Mouse (Mus musculus) intestine, embryonic 15.5 days (tissue): ENCODE measurements around the gene Rhbdl2. TPM values are rescaled to one million over a fixed set of nuclear protein-coding genes. Genes with fewer than 3 reads are reported as not detected.

Source experiments
- ATAC-seq: fragments of 200-750 bp; cut with Nextera tagmentation; 2 replicates; pipeline ENCODE4 v1.8.0; 2017; ENCODE audit warnings: moderate TSS enrichment, moderate library complexity
- H3K27ac ChIP-seq: fragments of 300-500 bp; sonication (generic); 2 replicates; pipeline ENCODE4 v1.5.1; 2015; ENCODE audit warnings: mild to moderate bottlenecking, inconsistent platforms
- H3K27me3 ChIP-seq: fragments of 300-500 bp; sonication (generic); replicated peaks from 2 replicates; pipeline ENCODE4 v1.6.1; 2015; ENCODE audit warnings: inconsistent platforms
- H3K36me3 ChIP-seq: fragments of 300-500 bp; sonication (generic); 2 replicates; pipeline ENCODE4 v1.6.1; 2015; ENCODE audit warnings: inconsistent platforms
- H3K4me1 ChIP-seq: fragments of 300-500 bp; sonication (generic); replicated peaks from 2 replicates; pipeline ENCODE4 v1.6.1; 2015; ENCODE audit warnings: inconsistent platforms
- H3K4me2 ChIP-seq: fragments of 300-500 bp; sonication (generic); replicated peaks from 2 replicates; pipeline ENCODE4 v1.6.1; 2015; ENCODE audit warnings: mild to moderate bottlenecking, inconsistent platforms
- H3K4me3 ChIP-seq: fragments of 300-500 bp; sonication (generic); replicated peaks from 2 replicates; pipeline ENCODE4 v1.5.1; 2015; ENCODE audit warnings: inconsistent platforms
- H3K9ac ChIP-seq: fragments of 300-500 bp; sonication (generic); 2 replicates; pipeline ENCODE4 v1.6.1; 2015; ENCODE audit warnings: inconsistent platforms
- H3K9me3 ChIP-seq: fragments of 300-500 bp; sonication (generic); 2 replicates; pipeline ENCODE4 v1.6.1; 2016; ENCODE audit warnings: inconsistent platforms
- WGBS: fragments of 180-500 bp; shearing (Covaris S2); methylation state at CpG from one replicate; pipeline ENCODE4 v1.1.7; 2015; 5-methylcytosine and 5-hydroxymethylcytosine counted together
- polyA plus RNA-seq: library from polyadenylated mRNA; unstranded; fragments of >200 nt; fragmentation: Nextera tagmentation; extraction: Ambion mirVana; gene quantifications from 2 replicates; pipeline ENCODE4 v1.2.1, GENCODE M21; 2015

Gene Rhbdl2
- polyA plus RNA-seq, 1 experiment from 2014 or later = 2.9 TPM

DNA sequence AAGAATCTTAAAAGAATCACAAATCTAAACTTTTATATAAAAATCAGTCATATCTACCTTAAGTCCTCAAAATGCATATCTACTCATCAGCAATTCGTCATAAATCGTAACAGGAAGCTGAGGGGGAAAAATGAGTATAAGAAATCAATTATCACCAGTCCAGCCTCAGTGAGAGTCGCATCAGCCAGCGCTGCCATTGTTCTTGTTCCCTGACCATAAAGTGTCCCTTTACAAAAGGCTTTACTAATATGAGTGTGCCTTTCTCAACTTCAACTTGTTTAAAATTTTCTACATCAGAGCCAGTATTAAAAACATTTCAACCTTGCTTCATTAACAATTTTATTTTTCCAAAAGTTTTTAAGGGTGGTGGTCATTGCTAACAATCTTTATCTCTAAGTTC lies 69.2 kb downstream of the Rhbdl2 start:
- H3K4me2 ChIP-seq = no peak overlapping the region
- no peak for ATAC-seq
- WGBS = 72% methylated on average over 4 of the region's 4 CpGs

DNA sequence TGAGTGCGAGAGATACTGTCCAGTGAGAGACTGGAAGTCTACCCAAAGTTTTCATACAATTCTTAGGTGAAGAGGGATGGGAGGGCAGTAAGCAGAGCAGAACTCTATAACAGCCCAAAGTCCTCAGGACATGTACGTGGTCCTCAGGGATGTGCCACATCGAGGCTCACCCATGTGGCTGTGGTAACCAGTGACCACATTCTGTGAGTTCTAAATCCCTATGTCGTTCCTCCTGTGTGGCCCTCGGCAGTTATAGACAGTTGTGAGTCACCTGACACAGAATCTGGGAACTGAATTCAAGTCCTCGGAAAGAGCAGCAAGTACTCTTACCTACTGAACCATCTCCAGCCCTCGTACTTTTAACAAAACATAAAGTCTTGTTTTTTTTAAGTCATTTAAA lies 70.4 kb downstream of the Rhbdl2 start:
- Histone ChIP-seq H3K4me3 (no peak overlapping the region), H3K27me3 (no peaks in the 10 kb centered on the region), H3K9me3 (no peaks in the 10 kb centered on the region), H3K36me3 (no peaks in the 10 kb centered on the region), H3K27ac (no peak overlapping the region), H3K9ac (no peak overlapping the region), H3K4me2 (no peak overlapping the region), H3K4me1 (no peaks in the 10 kb centered on the region)
- no peak for ATAC-seq
- 89% methylated on average over 7 of the region's 7 CpGs for WGBS

More for the DNA sequence above, 69.2 kb downstream of the Rhbdl2 start:
- no peaks in the 10 kb centered on the region for H3K9me3 ChIP-seq
- no peaks in the 10 kb centered on the region for H3K27me3 ChIP-seq
- no peak overlapping the region for H3K27ac ChIP-seq
- no peak overlapping the region for H3K4me3 ChIP-seq
- H3K36me3 ChIP-seq = no peaks in the 10 kb centered on the region
- no peaks in the 10 kb centered on the region for H3K4me1 ChIP-seq
- no peak overlapping the region for H3K9ac ChIP-seq

DNA sequence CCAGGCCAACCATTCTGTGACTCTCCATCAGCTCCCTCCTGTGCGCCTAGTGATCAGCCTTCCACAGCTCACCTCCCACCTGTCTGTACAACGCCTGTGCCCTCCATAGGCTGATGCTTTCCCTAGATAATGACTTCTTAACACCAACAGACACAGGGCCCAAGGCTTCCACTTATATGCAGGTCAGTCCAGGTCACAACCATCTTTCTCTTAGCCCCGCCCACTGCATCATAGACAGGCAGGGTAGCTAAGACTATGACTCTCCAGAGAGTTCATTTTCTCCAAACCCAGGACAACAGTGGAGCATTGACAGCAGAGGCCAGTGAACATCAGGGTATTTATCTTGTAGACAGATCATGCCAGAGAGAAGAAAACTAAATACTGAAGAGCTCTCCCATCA lies 71.7 kb downstream of the Rhbdl2 start, which contains the start of gene 4933427I04Rik:
4933427I04Rik (plus strand) TSS at position 301 of the 400 bp plus-strand sequence.
- ATAC-seq = no peak
- WGBS = 82% methylated on average over 3 of the region's 3 CpGs
- Histone ChIP-seq H3K4me3 (no peak within 1 kb of the TSS), H3K27me3 (no peaks in the 10 kb centered on the region), H3K27ac (no peak within 1 kb of the TSS), H3K9me3 (no peaks in the 10 kb centered on the region), H3K4me2 (no peak within 1 kb of the TSS), H3K4me1 (no peaks in the 10 kb centered on the region), H3K36me3 (no peaks in the 10 kb centered on the region), H3K9ac (no peak within 1 kb of the TSS)

DNA sequence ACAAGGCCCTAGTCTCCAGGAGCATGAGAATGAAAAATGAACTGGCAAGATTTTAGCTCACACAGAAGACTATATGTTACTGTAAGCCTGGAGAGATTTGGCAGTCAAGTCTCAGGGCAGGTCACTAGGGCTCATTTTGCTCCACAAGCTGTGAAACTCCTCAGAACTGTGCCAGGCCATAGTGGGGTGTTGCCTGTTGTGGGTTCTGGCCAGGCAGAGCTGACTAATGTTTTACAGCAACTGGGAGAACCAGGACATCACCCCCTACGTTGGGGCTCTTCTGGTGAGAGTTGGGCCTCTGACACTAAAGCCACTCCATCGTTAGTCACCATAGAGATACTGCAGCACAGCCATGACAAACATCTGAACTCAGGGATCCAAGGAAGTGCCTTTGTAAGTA lies 72.1 kb downstream of the Rhbdl2 start:
- no peak overlapping the region for H3K4me2 ChIP-seq
- no peak overlapping the region for H3K4me3 ChIP-seq
- no peaks in the 10 kb centered on the region for H3K27me3 ChIP-seq
- no peak for ATAC-seq
- 43% methylated on average over 2 of the region's 2 CpGs for WGBS
- H3K9ac ChIP-seq = no peak overlapping the region
- no peaks in the 10 kb centered on the region for H3K36me3 ChIP-seq
- H3K27ac ChIP-seq = no peak overlapping the region
- no peaks in the 10 kb centered on the region for H3K9me3 ChIP-seq
- no peaks in the 10 kb centered on the region for H3K4me1 ChIP-seq

DNA sequence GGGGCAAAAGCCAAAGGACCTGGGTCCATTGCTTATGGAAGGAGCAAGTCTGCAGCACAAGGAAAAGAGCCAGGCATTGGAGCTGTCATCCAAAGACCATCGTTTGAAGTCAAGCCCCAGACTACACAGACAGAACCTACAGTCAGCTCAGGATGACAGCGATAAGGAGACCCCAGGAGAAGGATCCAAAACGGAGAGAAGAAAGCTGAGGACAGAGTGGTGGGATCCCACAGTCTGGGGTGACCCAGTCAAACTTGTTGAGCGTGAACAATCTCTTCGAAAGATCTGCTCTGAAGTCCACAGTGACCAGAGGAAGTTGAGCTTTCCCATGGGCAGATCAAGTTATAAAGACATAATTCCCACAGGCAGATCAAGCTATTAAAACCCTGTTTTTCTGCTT lies 72.9 kb downstream of the Rhbdl2 start:
- 79% methylated on average over 5 of the region's 5 CpGs for WGBS
- no peaks in the 10 kb centered on the region for H3K9me3 ChIP-seq
- H3K27ac ChIP-seq = no peak overlapping the region
- H3K9ac ChIP-seq = no peak overlapping the region
- no peaks in the 10 kb centered on the region for H3K27me3 ChIP-seq
- H3K4me2 ChIP-seq = no peak overlapping the region
- no peak for ATAC-seq
- no peaks in the 10 kb centered on the region for H3K4me1 ChIP-seq
- no peak overlapping the region for H3K4me3 ChIP-seq
- H3K36me3 ChIP-seq = no peaks in the 10 kb centered on the region

Other genes with a start within 250 kb of the Rhbdl2 start
- 28.0 and 28.9 TPM in 2 replicates for gene Macf1, start 103.5 kb upstream of the Rhbdl2 start, polyA plus RNA-seq
- gene Ndufs5, start 69.7 kb upstream of the Rhbdl2 start, polyA plus RNA-seq = 304 and 312 TPM in 2 replicates
- 40.6 and 45.4 TPM in 2 replicates for gene Akirin1, start 37.5 kb upstream of the Rhbdl2 start, polyA plus RNA-seq
- not detected in 2 replicates for gene 4933427I04Rik, start 71.8 kb downstream of the Rhbdl2 start, polyA plus RNA-seq
- 101 and 110 TPM in 2 replicates for gene Mycbp, start 117.0 kb downstream of the Rhbdl2 start, polyA plus RNA-seq
- gene Rragc, start 129.6 kb downstream of the Rhbdl2 start, polyA plus RNA-seq = 56.3 and 57.4 TPM in 2 replicates
- gene 4930535I16Rik, start 130.1 kb downstream of the Rhbdl2 start, polyA plus RNA-seq = not detected in 2 replicates